Mouse (Mus musculus): ENCODE results near the gene Ddx49. TPM values are rescaled to one million over a fixed set of nuclear protein-coding genes. Genes with fewer than 3 reads are reported as not detected.

Gene Ddx49
- polyA plus RNA-seq, 1 experiment: 136 TPM

DNA sequence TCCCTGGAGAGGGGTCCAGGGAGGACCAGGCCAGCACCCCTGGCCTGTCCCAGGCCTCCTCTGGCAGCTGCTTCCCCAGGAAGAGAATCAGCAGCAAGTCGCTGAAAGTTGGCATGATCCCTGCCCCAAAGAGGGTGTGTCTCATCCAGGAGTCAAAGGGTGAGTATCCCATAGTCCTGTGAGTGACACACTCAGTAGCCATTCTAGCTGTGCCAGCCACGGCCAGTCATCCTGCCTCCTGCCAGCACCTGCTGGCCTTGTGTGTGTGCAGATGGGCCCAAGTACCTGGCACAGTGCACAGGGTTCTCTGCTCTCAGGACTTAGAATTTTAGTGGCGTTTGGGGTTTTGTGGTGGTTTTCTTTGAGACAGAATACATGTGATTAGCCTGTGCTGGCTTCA lies 44.8 kb downstream of the Ddx49 start:
- Histone ChIP-seq H3K4me3 (ENCODE audit: insufficient read depth, poor library complexity, severe bottlenecking) (no peak overlapping the region), H3K36me3 (ENCODE audit: control insufficient read depth, insufficient read depth) (peaks cover 19% of the 10 kb centered on the region), H3ac (ENCODE audit: control insufficient read depth, insufficient read length, low read depth) (no peak overlapping the region), H3K79me3 (ENCODE audit: low read depth) (no peaks in the 10 kb centered on the region), H3K27me3 (ENCODE audit: control insufficient read depth, insufficient read depth, insufficient read length) (no peaks in the 10 kb centered on the region), H3K79me2 (ENCODE audit: control insufficient read depth, insufficient read depth) (no peaks in the 10 kb centered on the region)
- TF ChIP-seq USF1 (IDR thresholded peaks at IDR 0.05; ENCODE audit: low read depth): no peak
- no peak for TF ChIP-seq MAX (IDR thresholded peaks at IDR 0.05)
- no peak for TF ChIP-seq MYOD1 (IDR thresholded peaks at IDR 0.05; ENCODE audit: control insufficient read depth, insufficient read length, low read depth)
- no peak for TF ChIP-seq MYOG (IDR thresholded peaks at IDR 0.05; ENCODE audit: control insufficient read depth, extremely low read depth, insufficient read length)
- TF ChIP-seq CEBPB (IDR thresholded peaks at IDR 0.05; ENCODE audit: low read depth): no peak
- no peak for TF ChIP-seq FOSL1 (IDR thresholded peaks at IDR 0.05; ENCODE audit: insufficient read depth, low read length, poor library complexity, severe bottlenecking)
- TF ChIP-seq CTCF (IDR thresholded peaks at IDR 0.05; ENCODE audit: control insufficient read depth, insufficient read depth, insufficient read length): no peak

DNA sequence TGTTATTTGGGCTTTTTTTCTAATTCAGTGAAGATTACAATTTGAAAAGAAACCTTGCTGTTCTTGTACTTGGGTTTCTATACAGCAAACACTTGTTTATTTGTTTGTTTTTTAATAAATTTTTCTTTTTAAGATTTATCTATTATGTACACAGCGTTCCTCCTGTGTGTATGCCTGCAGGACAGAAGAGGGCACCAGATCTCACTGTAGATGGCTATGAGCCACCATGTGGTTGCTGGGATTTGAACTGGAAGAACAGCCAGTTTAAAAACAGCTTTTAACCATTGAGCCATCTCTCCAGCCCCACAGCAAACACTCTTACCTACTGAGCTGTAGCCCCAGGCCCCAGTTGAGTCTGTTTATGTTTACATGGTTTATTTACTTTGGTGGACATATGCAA lies 47.7 kb downstream of the Ddx49 start:
- TF ChIP-seq FOSL1 (IDR thresholded peaks at IDR 0.05; ENCODE audit: insufficient read depth, low read length, poor library complexity, severe bottlenecking) (no peak), CTCF (IDR thresholded peaks at IDR 0.05; ENCODE audit: control insufficient read depth, insufficient read depth, insufficient read length) (no peak), MYOG (IDR thresholded peaks at IDR 0.05; ENCODE audit: control insufficient read depth, extremely low read depth, insufficient read length) (no peak), USF1 (IDR thresholded peaks at IDR 0.05; ENCODE audit: low read depth) (no peak), MAX (IDR thresholded peaks at IDR 0.05) (no peak), CEBPB (IDR thresholded peaks at IDR 0.05; ENCODE audit: low read depth) (no peak), MYOD1 (IDR thresholded peaks at IDR 0.05; ENCODE audit: control insufficient read depth, insufficient read length, low read depth) (no peak)
- Histone ChIP-seq H3K36me3 (ENCODE audit: control insufficient read depth, insufficient read depth) (peaks cover 10% of the 10 kb centered on the region), H3ac (ENCODE audit: control insufficient read depth, insufficient read length, low read depth) (no peak overlapping the region), H3K79me2 (ENCODE audit: control insufficient read depth, insufficient read depth) (no peaks in the 10 kb centered on the region), H3K79me3 (ENCODE audit: low read depth) (no peaks in the 10 kb centered on the region), H3K27me3 (ENCODE audit: control insufficient read depth, insufficient read depth, insufficient read length) (no peaks in the 10 kb centered on the region), H3K4me3 (ENCODE audit: insufficient read depth, poor library complexity, severe bottlenecking) (no peak overlapping the region)

DNA sequence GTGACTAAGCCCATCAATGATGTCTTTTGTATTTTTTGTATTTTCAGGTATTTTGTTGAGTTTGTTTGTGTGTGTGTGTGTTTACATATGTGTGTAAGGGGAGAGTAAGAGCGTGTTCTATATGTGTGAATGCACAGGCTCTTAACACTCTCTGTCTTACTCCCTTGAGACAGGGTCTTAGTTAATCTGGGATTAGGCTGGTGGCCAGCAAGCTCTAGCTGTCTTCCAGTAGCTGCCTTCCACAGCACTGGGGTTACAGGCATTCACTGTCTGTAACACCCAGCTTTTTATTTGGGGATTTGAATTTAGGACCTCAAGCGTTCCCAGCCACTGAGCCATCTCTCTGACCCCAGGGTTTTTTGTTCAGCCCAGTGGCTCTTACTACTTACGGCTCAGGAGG lies 54.4 kb downstream of the Ddx49 start:
- peaks cover 1% of the 10 kb centered on the region for H3K79me3 ChIP-seq (ENCODE audit: low read depth)
- TF ChIP-seq MYOD1 (IDR thresholded peaks at IDR 0.05; ENCODE audit: control insufficient read depth, insufficient read length, low read depth) (no peak), MAX (IDR thresholded peaks at IDR 0.05) (no peak), MYOG (IDR thresholded peaks at IDR 0.05; ENCODE audit: control insufficient read depth, extremely low read depth, insufficient read length) (no peak), FOSL1 (IDR thresholded peaks at IDR 0.05; ENCODE audit: insufficient read depth, low read length, poor library complexity, severe bottlenecking) (no peak), CTCF (IDR thresholded peaks at IDR 0.05; ENCODE audit: control insufficient read depth, insufficient read depth, insufficient read length) (no peak), CEBPB (IDR thresholded peaks at IDR 0.05; ENCODE audit: low read depth) (no peak), USF1 (IDR thresholded peaks at IDR 0.05; ENCODE audit: low read depth) (no peak)
- H3ac ChIP-seq (ENCODE audit: control insufficient read depth, insufficient read length, low read depth): no peak overlapping the region
- peaks cover 20% of the 10 kb centered on the region for H3K36me3 ChIP-seq (ENCODE audit: control insufficient read depth, insufficient read depth)
- no peaks in the 10 kb centered on the region for H3K79me2 ChIP-seq (ENCODE audit: control insufficient read depth, insufficient read depth)
- H3K4me3 ChIP-seq (ENCODE audit: insufficient read depth, poor library complexity, severe bottlenecking): no peak overlapping the region
- H3K27me3 ChIP-seq (ENCODE audit: control insufficient read depth, insufficient read depth, insufficient read length): no peaks in the 10 kb centered on the region

- no peak overlapping the region for H3ac ChIP-seq (ENCODE audit: control insufficient read depth, insufficient read length, low read depth)
- peaks cover 22% of the 10 kb centered on the region for H3K36me3 ChIP-seq (ENCODE audit: control insufficient read depth, insufficient read depth)
- no peaks in the 10 kb centered on the region for H3K79me2 ChIP-seq (ENCODE audit: control insufficient read depth, insufficient read depth)
- H3K27me3 ChIP-seq (ENCODE audit: control insufficient read depth, insufficient read depth, insufficient read length): no peaks in the 10 kb centered on the region
- peaks cover 1% of the 10 kb centered on the region for H3K79me3 ChIP-seq (ENCODE audit: low read depth)
- no peak overlapping the region for H3K4me3 ChIP-seq (ENCODE audit: insufficient read depth, poor library complexity, severe bottlenecking)
- no peak for TF ChIP-seq CTCF (IDR thresholded peaks at IDR 0.05; ENCODE audit: control insufficient read depth, insufficient read depth, insufficient read length)
These were observed 55.7 kb downstream of the Ddx49 start for GRCm38 (mm10) chr8:70246622-70247021.

Other genes starting within 250 kb of the Ddx49 start
- gene Tm6sf2, start 229.6 kb downstream of the Ddx49 start, polyA plus RNA-seq (2012; fragmentation: generic; extraction: Trizol): 0.57 TPM
- 1.0 TPM for gene Hapln4, start 219.0 kb downstream of the Ddx49 start, polyA plus RNA-seq (2012; fragmentation: generic; extraction: Trizol)
- not detected for gene Ncan, start 181.6 kb downstream of the Ddx49 start, polyA plus RNA-seq (2012; fragmentation: generic; extraction: Trizol)
- 37.3 TPM for gene Nr2c2ap, start 171.2 kb downstream of the Ddx49 start, polyA plus RNA-seq (2012; fragmentation: generic; extraction: Trizol)
- 7.9 TPM for gene Rfxank, start 163.3 kb downstream of the Ddx49 start, polyA plus RNA-seq (2012; fragmentation: generic; extraction: Trizol)
- 49.8 TPM for gene Borcs8, start 163.0 kb downstream of the Ddx49 start, polyA plus RNA-seq (2012; fragmentation: generic; extraction: Trizol)
- gene Mef2b, start 162.8 kb downstream of the Ddx49 start, polyA plus RNA-seq (2012; fragmentation: generic; extraction: Trizol): 0.05 TPM
- gene Tmem161a, start 130.1 kb downstream of the Ddx49 start, polyA plus RNA-seq (2012; fragmentation: generic; extraction: Trizol): 57.8 TPM
- 0.61 TPM for gene Slc25a42, start 90.2 kb downstream of the Ddx49 start, polyA plus RNA-seq (2012; fragmentation: generic; extraction: Trizol)
- gene Sugp2, start 68.3 kb downstream of the Ddx49 start, polyA plus RNA-seq (2012; fragmentation: generic; extraction: Trizol): 7.8 TPM
- 48.5 TPM for gene Armc6, start 68.0 kb downstream of the Ddx49 start, polyA plus RNA-seq (2012; fragmentation: generic; extraction: Trizol)
- gene Homer3, start 19.7 kb downstream of the Ddx49 start, polyA plus RNA-seq (2012; fragmentation: generic; extraction: Trizol): 66.5 TPM
- 158 TPM for gene Cope, start within 50 bp of the Ddx49 start, polyA plus RNA-seq (2012; fragmentation: generic; extraction: Trizol)
- gene Cers1, start 13.3 kb upstream of the Ddx49 start, polyA plus RNA-seq (2012; fragmentation: generic; extraction: Trizol): 0.23 TPM
- 0.16 TPM for gene Gdf1, start 27.3 kb upstream of the Ddx49 start, polyA plus RNA-seq (2012; fragmentation: generic; extraction: Trizol)
- gene Upf1, start 50.8 kb upstream of the Ddx49 start, polyA plus RNA-seq (2012; fragmentation: generic; extraction: Trizol): 47.2 TPM
- gene Comp, start 71.1 kb upstream of the Ddx49 start, polyA plus RNA-seq (2012; fragmentation: generic; extraction: Trizol): 0.20 TPM
- 11.7 TPM for gene Crtc1, start 137.1 kb upstream of the Ddx49 start, polyA plus RNA-seq (2012; fragmentation: generic; extraction: Trizol)
- gene Klhl26, start 174.5 kb upstream of the Ddx49 start, polyA plus RNA-seq (2012; fragmentation: generic; extraction: Trizol): 34.4 TPM
- 0.36 TPM for gene Tmem59l, start 184.9 kb upstream of the Ddx49 start, polyA plus RNA-seq (2012; fragmentation: generic; extraction: Trizol)
- 294 TPM for gene Crlf1, start 190.7 kb upstream of the Ddx49 start, polyA plus RNA-seq (2012; fragmentation: generic; extraction: Trizol)
- 199 TPM for gene Rex1bd, start 204.3 kb upstream of the Ddx49 start, polyA plus RNA-seq (2012; fragmentation: generic; extraction: Trizol)
- 1,556 TPM for gene Uba52, start 208.3 kb upstream of the Ddx49 start, polyA plus RNA-seq (2012; fragmentation: generic; extraction: Trizol)
- 256 TPM for gene Fkbp8, start 225.2 kb upstream of the Ddx49 start, polyA plus RNA-seq (2012; fragmentation: generic; extraction: Trizol)
- 47.5 TPM for gene Kxd1, start 225.5 kb upstream of the Ddx49 start, polyA plus RNA-seq (2012; fragmentation: generic; extraction: Trizol)
- 12.3 TPM for gene Ell, start 237.0 kb upstream of the Ddx49 start, polyA plus RNA-seq (2012; fragmentation: generic; extraction: Trizol)

All from C2C12 (cell line).